Mouse (Mus musculus) midbrain, embryonic 16.5 days (tissue): ENCODE data around the gene Capn15. TPM values are rescaled to one million over a fixed set of nuclear protein-coding genes. Genes with fewer than 3 reads are reported as not detected.

Experiments used
- ATAC-seq: fragments of 200-750 bp; cut with Nextera tagmentation; 2 replicates; pipeline ENCODE4 v1.8.0; 2017; ENCODE audit warnings: moderate TSS enrichment
- H3K27ac ChIP-seq: fragments of 300-500 bp; sonication (generic); 2 replicates; pipeline ENCODE4 v1.5.1; 2014; ENCODE audit warnings: mild to moderate bottlenecking, low read length, mixed read lengths
- H3K27me3 ChIP-seq: fragments of 300-500 bp; sonication (generic); 2 replicates; pipeline ENCODE4 v1.6.1; 2014; ENCODE audit warnings: low read depth, low read length, mixed read lengths; ENCODE audit not compliant: control insufficient read depth, insufficient read depth
- H3K36me3 ChIP-seq: fragments of 300-500 bp; sonication (generic); 2 replicates; pipeline ENCODE4 v1.6.1; 2014; ENCODE audit warnings: mild to moderate bottlenecking, low read length, moderate library complexity, mixed read lengths; ENCODE audit not compliant: control insufficient read depth, insufficient read depth
- H3K4me1 ChIP-seq: fragments of 300-500 bp; sonication (generic); 2 replicates; pipeline ENCODE4 v1.6.1; 2014; ENCODE audit warnings: mild to moderate bottlenecking, low read length, mixed read lengths; ENCODE audit not compliant: control insufficient read depth, insufficient read depth
- H3K4me2 ChIP-seq: fragments of 300-500 bp; sonication (generic); 2 replicates; pipeline ENCODE4 v1.6.1; 2014; ENCODE audit warnings: mild to moderate bottlenecking, low read length, mixed read lengths
- H3K4me3 ChIP-seq: fragments of 300-500 bp; sonication (generic); 2 replicates; pipeline ENCODE4 v1.5.1; 2014; ENCODE audit warnings: low read depth, mild to moderate bottlenecking, low read length, moderate library complexity, mixed read lengths
- H3K9ac ChIP-seq: fragments of 300-500 bp; sonication (generic); 2 replicates; pipeline ENCODE4 v1.6.1; 2014; ENCODE audit warnings: low read depth, low read length, mixed read lengths
- H3K9me3 ChIP-seq: fragments of 300-500 bp; sonication (generic); replicated peaks from 2 replicates; pipeline ENCODE4 v1.6.1; 2014; ENCODE audit warnings: mild to moderate bottlenecking, low read length, mixed read lengths; ENCODE audit not compliant: control insufficient read depth, poor library complexity, severe bottlenecking
- WGBS: fragments of 180-500 bp; shearing (Covaris S2); extraction: QIAGEN DNeasy Blood & Tissue Kit; methylation state at CpG from one replicate; pipeline ENCODE4 v1.1.7; 2014; 5-methylcytosine and 5-hydroxymethylcytosine counted together
- polyA plus RNA-seq: library from polyadenylated mRNA; unstranded; fragments of >200 nt; fragmentation: Nextera tagmentation; extraction: Ambion mirVana; gene quantifications from 2 replicates; pipeline ENCODE4 v1.2.1, GENCODE M21; 2015

The Capn15 gene
- polyA plus RNA-seq, 1 experiment from 2014 or later: 20.8 TPM

DNA sequence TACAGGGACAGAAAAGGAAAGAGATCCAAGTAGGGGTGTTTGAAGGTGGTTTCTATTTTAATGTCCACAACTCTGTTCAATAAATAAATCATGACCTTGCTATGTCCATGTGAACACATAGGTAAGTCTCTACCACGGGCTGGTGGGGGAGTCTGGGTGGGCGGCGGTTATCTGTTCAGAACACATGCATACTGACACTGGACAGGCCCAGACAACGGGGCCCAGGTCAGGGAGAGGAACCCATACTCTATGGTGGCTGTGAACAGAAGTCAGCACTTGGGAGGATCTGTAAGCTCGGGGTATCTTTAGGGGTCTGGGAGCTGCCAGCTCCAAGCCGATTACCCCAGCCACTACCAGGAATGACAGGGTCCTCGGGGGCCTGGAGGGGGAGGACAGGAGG, 39.2 kb downstream of the Capn15 start:
- Histone ChIP-seq H3K27me3 (peaks cover 18% of the 10 kb centered on the region), H3K36me3 (no peaks in the 10 kb centered on the region), H3K9ac (no peak overlapping the region), H3K4me1 (peaks cover 6% of the 10 kb centered on the region; the same call in 1 of the 2 replicates), H3K4me3 (no peak overlapping the region), H3K9me3 (no peaks in the 10 kb centered on the region), H3K27ac (no peak overlapping the region), H3K4me2 (no peak overlapping the region)
- WGBS: 73% methylated on average over 7 of the region's 7 CpGs
- ATAC-seq: no peak

DNA sequence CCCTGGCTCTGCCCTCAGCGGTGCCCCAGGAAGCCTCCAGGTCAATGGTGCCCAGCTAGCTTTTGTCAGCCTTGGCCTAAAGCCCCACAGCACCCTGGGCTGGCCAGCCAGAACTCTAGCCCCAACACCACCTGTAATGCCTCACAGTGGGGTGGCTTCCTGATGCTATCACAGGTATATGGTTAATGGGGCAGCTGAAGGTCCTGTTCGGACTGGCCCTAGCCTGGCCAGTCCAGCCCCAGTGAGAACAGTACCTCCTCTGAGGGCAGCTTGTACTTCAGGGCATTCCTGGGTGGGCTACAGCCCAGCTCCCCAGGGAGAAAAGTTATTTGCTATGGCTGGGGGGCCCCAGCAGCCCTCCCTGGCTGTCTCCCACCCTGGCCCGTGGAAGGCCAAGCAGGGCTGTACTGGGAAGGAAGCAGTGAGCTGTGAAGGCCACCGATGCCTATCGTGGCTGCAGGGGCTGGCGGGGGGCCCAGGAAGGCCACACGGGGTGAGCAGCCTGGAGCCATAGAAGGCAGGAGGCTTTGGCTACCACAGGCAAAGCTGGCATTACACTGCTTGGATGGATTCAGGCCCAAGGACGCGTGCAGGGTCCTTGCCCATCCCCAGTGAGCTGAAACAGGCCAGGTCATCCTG, 40.0 kb downstream of the Capn15 start:
- H3K9ac ChIP-seq: no peak overlapping the region
- 53% methylated on average over 9 of the region's 9 CpGs for WGBS
- ATAC-seq: no peak

DNA sequence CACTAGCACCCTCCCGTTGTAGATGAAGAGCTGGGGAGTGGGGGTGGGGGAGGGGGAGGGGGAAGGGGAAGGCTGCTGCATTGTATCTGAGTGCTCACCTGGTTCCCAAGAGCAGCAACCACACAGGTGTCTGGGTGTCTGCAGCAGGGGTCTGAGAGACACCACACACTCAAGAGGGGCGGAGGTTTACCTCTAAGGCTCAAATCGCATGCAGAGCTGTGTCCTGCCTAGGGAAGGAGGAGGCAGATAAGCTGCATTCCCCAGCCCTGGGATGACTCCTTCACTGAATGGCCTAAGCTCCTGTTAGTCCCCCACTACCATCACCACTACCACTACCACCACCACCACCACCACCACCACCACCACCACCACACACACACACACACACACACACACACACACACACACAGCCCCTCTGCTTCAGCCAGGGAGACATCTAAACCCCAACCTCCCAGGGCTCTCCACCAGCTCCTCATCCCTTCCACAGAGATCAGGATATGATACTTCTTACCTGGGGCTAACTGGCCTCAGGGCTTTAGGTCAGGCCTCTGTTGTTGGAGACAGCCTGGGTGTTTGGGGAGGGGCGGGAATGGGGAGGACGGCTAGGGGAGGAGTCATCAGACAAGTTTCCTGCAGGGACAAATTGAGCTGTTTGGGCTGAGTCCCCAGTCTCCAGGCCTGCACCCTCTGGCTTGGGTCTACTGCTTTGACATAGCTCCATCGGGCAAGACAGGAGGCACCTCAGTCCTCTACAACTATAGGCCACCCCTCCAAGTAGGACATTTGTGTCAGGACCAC, 41.0 kb downstream of the Capn15 start, which contains the start of the genes Pigq and Nhlrc4:
Pigq (minus strand) TSS at position 571 of the 798 bp plus-strand sequence.
Nhlrc4 (minus strand) TSS at position 596 of the 798 bp plus-strand sequence.
- Histone ChIP-seq H3K4me2 (no peak within 1 kb of the TSS), H3K36me3 (no peaks in the 10 kb centered on the region), H3K9me3 (no peaks in the 10 kb centered on the region), H3K27me3 (no peaks in the 10 kb centered on the region; the same call in 1 of the 2 replicates), H3K4me1 (peaks cover 14% of the 10 kb centered on the region), H3K27ac (no peak within 1 kb of the TSS), H3K4me3 (no peak within 1 kb of the TSS), H3K9ac (no peak within 1 kb of the TSS)
- ATAC-seq: no peak
- 45% methylated on average over 5 of the region's 6 CpGs for WGBS

More for the DNA sequence above, 40.0 kb downstream of the Capn15 start:
- Histone ChIP-seq H3K9me3 (no peaks in the 10 kb centered on the region), H3K27ac (no peak overlapping the region), H3K36me3 (no peaks in the 10 kb centered on the region), H3K4me3 (no peak overlapping the region), H3K4me1 (peaks cover 12% of the 10 kb centered on the region), H3K4me2 (no peak overlapping the region), H3K27me3 (peaks cover 11% of the 10 kb centered on the region)

DNA sequence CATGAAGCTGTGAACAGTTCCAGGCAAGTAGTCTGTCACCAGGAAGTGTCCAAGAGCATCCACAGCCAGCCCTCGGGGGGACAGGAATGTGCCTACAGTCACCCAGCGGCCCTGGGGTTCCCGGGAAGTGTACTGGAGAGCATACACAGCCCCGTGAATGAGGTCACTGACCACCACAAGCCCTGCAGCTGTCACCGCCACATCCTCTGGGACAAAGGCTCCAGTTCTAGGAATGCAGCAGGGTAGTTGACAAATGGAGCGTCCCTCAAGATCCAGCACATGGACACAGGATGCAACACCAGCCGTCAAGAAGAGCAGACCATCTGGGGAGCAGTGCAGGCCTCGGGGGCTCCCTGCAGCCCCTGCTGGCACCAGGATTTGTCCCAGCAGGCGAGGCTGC, 41.8 kb downstream of the Capn15 start:
- no peak overlapping the region for H3K4me3 ChIP-seq
- H3K9ac ChIP-seq: no peak overlapping the region
- H3K27ac ChIP-seq: no peak overlapping the region
- no peaks in the 10 kb centered on the region for H3K9me3 ChIP-seq
- 74% methylated on average over 9 of the region's 9 CpGs for WGBS
- no peak overlapping the region for H3K4me2 ChIP-seq
- peaks cover 14% of the 10 kb centered on the region for H3K4me1 ChIP-seq
- no peak for ATAC-seq
- no peaks in the 10 kb centered on the region for H3K36me3 ChIP-seq
- H3K27me3 ChIP-seq: no peaks in the 10 kb centered on the region

DNA sequence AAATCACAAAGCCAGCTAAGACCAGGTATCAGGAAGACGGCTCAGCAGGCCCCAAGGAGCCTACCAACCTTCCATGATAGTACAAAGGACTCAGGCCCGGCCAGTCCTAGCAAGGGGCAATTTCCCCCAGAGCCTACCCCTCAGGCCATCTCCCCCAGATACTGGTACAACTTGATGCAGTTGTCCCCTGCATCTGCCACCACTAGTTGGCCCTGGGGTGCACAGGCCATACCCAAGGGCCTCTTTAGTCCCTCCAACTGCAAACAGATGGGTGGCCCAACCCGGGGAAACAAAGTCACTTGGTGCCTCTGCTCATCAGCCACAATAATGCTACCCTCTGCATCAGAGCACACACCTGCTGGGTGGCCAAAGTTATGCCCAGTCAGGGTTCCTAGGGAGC, 42.4 kb downstream of the Capn15 start:
- H3K27me3 ChIP-seq: no peaks in the 10 kb centered on the region
- no peak overlapping the region for H3K9ac ChIP-seq
- no peaks in the 10 kb centered on the region for H3K36me3 ChIP-seq
- no peak overlapping the region for H3K4me3 ChIP-seq
- H3K27ac ChIP-seq: no peak overlapping the region
- no peak for ATAC-seq
- H3K9me3 ChIP-seq: no peaks in the 10 kb centered on the region
- H3K4me1 ChIP-seq: peaks cover 14% of the 10 kb centered on the region
- 80% methylated on average over 3 of the region's 3 CpGs for WGBS
- no peak overlapping the region for H3K4me2 ChIP-seq

DNA sequence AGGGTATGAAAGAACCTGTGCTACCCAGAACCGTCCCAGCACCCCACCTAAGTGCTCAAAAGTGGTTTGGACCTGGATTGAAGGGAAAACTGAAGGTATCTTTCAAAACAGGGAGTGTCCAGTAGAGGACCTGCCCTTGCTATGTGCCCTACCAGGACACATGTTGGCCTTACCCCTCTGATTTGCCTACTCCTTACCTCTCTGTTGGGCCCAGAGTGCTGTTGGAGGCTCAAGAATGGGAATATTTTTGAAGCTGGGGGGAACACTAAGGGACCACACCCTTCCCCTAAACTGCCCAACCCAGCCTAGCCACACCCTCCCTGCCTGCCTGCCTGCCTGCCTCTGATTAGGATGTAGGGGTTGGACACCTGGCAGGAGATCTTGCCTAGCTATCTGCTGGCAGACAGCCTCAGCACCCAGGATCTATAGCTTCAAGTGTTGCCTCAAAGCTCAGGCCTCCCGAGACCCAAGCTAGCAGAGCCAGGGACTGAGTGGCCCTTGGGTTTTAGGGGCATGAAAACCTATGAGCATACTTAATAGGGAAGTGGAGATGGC, 42.9 kb downstream of the Capn15 start:
- no peaks in the 10 kb centered on the region for H3K36me3 ChIP-seq
- no peaks in the 10 kb centered on the region for H3K27me3 ChIP-seq
- H3K4me3 ChIP-seq: no peak overlapping the region
- no peak overlapping the region for H3K9ac ChIP-seq
- no peak for ATAC-seq
- H3K27ac ChIP-seq: no peak overlapping the region
- no peaks in the 10 kb centered on the region for H3K9me3 ChIP-seq
- 96% methylated on average over 2 of the region's 2 CpGs for WGBS
- no peak overlapping the region for H3K4me2 ChIP-seq
- peaks cover 14% of the 10 kb centered on the region for H3K4me1 ChIP-seq

DNA sequence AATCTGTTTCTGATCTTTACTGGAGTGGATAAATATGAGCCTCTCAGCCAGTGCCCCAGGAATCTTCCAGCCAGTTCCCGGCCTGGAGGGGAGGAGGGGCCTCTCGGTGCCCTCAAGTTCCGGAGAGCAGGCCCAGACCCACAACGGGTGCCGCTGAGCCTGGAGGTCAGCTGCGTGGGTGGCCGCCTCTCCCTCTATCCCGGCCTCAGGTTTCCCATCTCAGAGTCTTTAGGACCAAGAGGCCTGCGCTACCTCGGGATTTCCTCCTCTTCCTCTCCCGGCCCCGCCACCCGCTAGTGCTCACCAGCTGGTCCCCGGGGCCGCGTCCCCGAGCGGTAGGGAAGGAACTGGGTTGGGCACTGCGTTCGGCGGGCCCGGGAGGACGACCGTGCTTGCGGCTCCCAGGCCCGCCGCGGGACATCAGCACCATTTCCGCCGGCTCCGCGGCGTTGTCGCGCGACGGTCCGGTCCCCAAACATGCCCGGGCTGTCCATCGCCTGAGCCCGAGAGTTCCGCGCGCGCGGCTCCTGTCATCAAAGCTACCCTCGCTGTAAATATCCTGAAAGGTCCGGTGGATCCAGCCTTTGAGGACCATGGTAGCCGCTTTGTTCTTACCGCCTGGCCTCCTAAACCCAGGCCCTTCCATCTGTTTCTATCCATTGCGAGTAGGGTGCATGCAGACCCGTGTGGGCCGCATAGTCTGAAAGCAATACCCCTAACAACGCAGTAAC, 43.9 kb downstream of the Capn15 start:
- Histone ChIP-seq H3K9ac (peak overlapping the region; percentile 99), H3K4me1 (peaks cover 14% of the 10 kb centered on the region), H3K36me3 (no peaks in the 10 kb centered on the region), H3K9me3 (no peaks in the 10 kb centered on the region), H3K4me3 (peak overlapping the region; percentile 91), H3K27me3 (no peaks in the 10 kb centered on the region), H3K27ac (peak overlapping the region; percentile 83), H3K4me2 (peak overlapping the region; percentile 85)
- peak; percentile 65 for ATAC-seq
- 3% methylated on average over 54 of the region's 54 CpGs for WGBS

DNA sequence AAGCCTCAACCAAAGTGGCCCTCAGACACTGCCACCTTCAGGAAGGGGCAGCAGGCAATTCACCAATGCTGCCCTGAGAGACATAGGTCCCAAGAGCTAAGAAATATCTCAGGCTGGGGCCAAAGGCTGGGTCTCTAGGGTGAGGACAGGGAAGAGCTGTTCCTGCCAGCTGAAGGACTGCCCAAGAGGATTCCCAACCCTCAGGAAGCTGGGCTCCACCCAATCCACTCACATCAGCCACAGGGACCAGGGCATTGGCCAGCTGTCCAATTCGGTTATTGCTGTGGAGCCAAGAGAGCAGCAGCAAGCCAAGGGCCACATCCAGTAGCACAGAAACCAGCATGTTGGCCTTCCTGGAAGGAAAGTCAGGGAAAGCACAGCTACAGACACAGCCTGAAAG, 51.1 kb downstream of the Capn15 start:
- 91% methylated on average over 1 of the region's 1 CpGs for WGBS
- no peak overlapping the region for H3K4me3 ChIP-seq
- no peak overlapping the region for H3K9ac ChIP-seq
- no peaks in the 10 kb centered on the region for H3K9me3 ChIP-seq
- no peak for ATAC-seq
- H3K4me2 ChIP-seq: no peak overlapping the region
- peaks cover 36% of the 10 kb centered on the region for H3K36me3 ChIP-seq
- no peak overlapping the region for H3K27ac ChIP-seq
- no peaks in the 10 kb centered on the region for H3K4me1 ChIP-seq
- H3K27me3 ChIP-seq: no peaks in the 10 kb centered on the region
